Mouse (Mus musculus) megakaryocyte, embryonic 14.5 days (primary cell): ENCODE data around the gene Lgi4.

Experiments
- FLI1 ChIP-seq: IDR thresholded peaks from 2 replicates; pipeline ENCODE4 v1.6.1; 2012; ENCODE audit warnings: low read length, inconsistent platforms, mixed read lengths
- GATA1 ChIP-seq: IDR thresholded peaks from 3 replicates; pipeline ENCODE4 v1.6.1; 2012; ENCODE audit warnings: mixed read lengths, low read length, inconsistent platforms, borderline replicate concordance

GRCm38 (mm10) chr7:31033409-31034165 lies 25.6 kb upstream of the Lgi4 start:
- no peak for TF ChIP-seq GATA1
- no peak for TF ChIP-seq FLI1
